Mouse (Mus musculus) erythroid progenitor cell, adult 5-6 weeks (primary cell): ENCODE measurements around the gene Bcat1. TPM values are rescaled to one million over a fixed set of nuclear protein-coding genes. Genes with fewer than 3 reads are reported as not detected.
A peak's percentile ranks its signal among the peaks of the same experiment; 100 is the strongest.

Experiments
- ATAC-seq: replicated peaks from 2 replicates; pipeline ENCODE4 v1.8.0; 2016; ENCODE audit warnings: moderate number of reproducible peaks, mild to moderate bottlenecking, moderate TSS enrichment, inconsistent platforms; ENCODE audit not compliant: poor library complexity, low FRiP score, severe bottlenecking
- total RNA-seq, 2 experiments: library from RNA; stranded (forward) in 1 of 2; stranded (reverse) in 1 of 2; fragments of 150-400 nt in 1 of 2; fragments of 186-747, 209-891 nt in 1 of 2; gene quantifications; 2 replicates each; pipeline versions ENCODE4 v1.2.3 to v1.2.4; 2015 to 2017; ENCODE audit warnings: low replicate concordance in 2 of 2

Gene Bcat1
- total RNA-seq, 2 experiments from 2014 or later, result not detected

GRCm38 (mm10) chr6:145063212-145063868, 12.6 kb downstream of the Bcat1 start:
- no peak for ATAC-seq

GRCm38 (mm10) chr6:145062763-145063162, 13.2 kb downstream of the Bcat1 start:
- ATAC-seq, result no peak

- ATAC-seq, result no peak
Measured at GRCm38 (mm10) chr6:145061361-145061760, 14.6 kb downstream of the Bcat1 start.

- ATAC-seq, result no peak
Measured at GRCm38 (mm10) chr6:145056102-145056501, 19.9 kb downstream of the Bcat1 start.

GRCm38 (mm10) chr6:145055277-145055858, 20.6 kb downstream of the Bcat1 start:
- ATAC-seq, result no peak

GRCm38 (mm10) chr6:145052669-145053068, 23.3 kb downstream of the Bcat1 start:
- ATAC-seq, result no peak

- no peak for ATAC-seq
Measured at GRCm38 (mm10) chr6:145050899-145051298, 25.1 kb downstream of the Bcat1 start.

- ATAC-seq, result no peak
Measured at GRCm38 (mm10) chr6:145048131-145048997, 27.6 kb downstream of the Bcat1 start.

GRCm38 (mm10) chr6:145047445-145047857, 28.5 kb downstream of the Bcat1 start:
- ATAC-seq, result no peak

GRCm38 (mm10) chr6:145046266-145046890, 29.6 kb downstream of the Bcat1 start:
- ATAC-seq, result no peak

- no peak for ATAC-seq
Measured at GRCm38 (mm10) chr6:145044916-145045574, 30.9 kb downstream of the Bcat1 start.

GRCm38 (mm10) chr6:145040732-145041131, 35.3 kb downstream of the Bcat1 start:
- no peak for ATAC-seq

GRCm38 (mm10) chr6:145037626-145038025, 38.4 kb downstream of the Bcat1 start:
- no peak for ATAC-seq

- no peak for ATAC-seq
Measured at GRCm38 (mm10) chr6:145035412-145035811, 40.6 kb downstream of the Bcat1 start.

- no peak for ATAC-seq
Measured at GRCm38 (mm10) chr6:145030587-145030986, 45.4 kb downstream of the Bcat1 start.

GRCm38 (mm10) chr6:145023990-145024389, 52.0 kb downstream of the Bcat1 start:
- no peak for ATAC-seq

- ATAC-seq, result peak; percentile 68; the same call in 1 of the 2 replicates
Measured at GRCm38 (mm10) chr6:145022966-145023725, 52.8 kb downstream of the Bcat1 start.

- no peak for ATAC-seq
Measured at GRCm38 (mm10) chr6:145022349-145022748, 53.6 kb downstream of the Bcat1 start.

- ATAC-seq, result no peak
Measured at GRCm38 (mm10) chr6:145020553-145020952, 55.4 kb downstream of the Bcat1 start.
